Mouse (Mus musculus): ENCODE measurements around the gene Ctdsp1.

Gene Ctdsp1

GRCm38 (mm10) chr1:74376396-74376795 lies 14.9 kb upstream of the Ctdsp1 start:
- DNase-seq (ENCODE audit: extremely low spot score, low spot score), result no peak

GRCm38 (mm10) chr1:74379058-74379504 lies 12.2 kb upstream of the Ctdsp1 start:
- DNase-seq (ENCODE audit: extremely low spot score, low spot score), result no peak

GRCm38 (mm10) chr1:74380484-74380883 lies 10.8 kb upstream of the Ctdsp1 start:
- no peak for DNase-seq (ENCODE audit: extremely low spot score, low spot score)

- DNase-seq (ENCODE audit: extremely low spot score, low spot score), result no peak
These were observed 9.7 kb upstream of the Ctdsp1 start for GRCm38 (mm10) chr1:74381588-74382021.

GRCm38 (mm10) chr1:74383385-74383784 lies 7.9 kb upstream of the Ctdsp1 start:
- DNase-seq (ENCODE audit: extremely low spot score, low spot score), result no peak

- no peak for DNase-seq (ENCODE audit: extremely low spot score, low spot score)
These were observed 6.8 kb upstream of the Ctdsp1 start for GRCm38 (mm10) chr1:74384525-74384924.

- no peak for DNase-seq (ENCODE audit: extremely low spot score, low spot score)
These were observed 6.2 kb upstream of the Ctdsp1 start for GRCm38 (mm10) chr1:74385064-74385463.

- DNase-seq (ENCODE audit: extremely low spot score, low spot score), result no peak
These were observed 5.8 kb upstream of the Ctdsp1 start for GRCm38 (mm10) chr1:74385531-74385930.

- no peak for DNase-seq (ENCODE audit: extremely low spot score, low spot score)
These were observed 5.0 kb upstream of the Ctdsp1 start for GRCm38 (mm10) chr1:74386363-74386713.

GRCm38 (mm10) chr1:74386714-74387385 lies 4.5 kb upstream of the Ctdsp1 start:
- DNase-seq (ENCODE audit: extremely low spot score, low spot score), result peak; percentile 100

- no peak for DNase-seq (ENCODE audit: extremely low spot score, low spot score)
These were observed 3.8 kb upstream of the Ctdsp1 start for GRCm38 (mm10) chr1:74387386-74387988.

- no peak for DNase-seq (ENCODE audit: extremely low spot score, low spot score)
These were observed 2.9 kb upstream of the Ctdsp1 start for GRCm38 (mm10) chr1:74388398-74388920.

- DNase-seq (ENCODE audit: extremely low spot score, low spot score), result peak; percentile 38
These were observed 1.4 kb upstream of the Ctdsp1 start for GRCm38 (mm10) chr1:74389831-74390286.

- DNase-seq (ENCODE audit: extremely low spot score, low spot score), result peak; percentile 66
These were observed 912 bp upstream of the Ctdsp1 start for GRCm38 (mm10) chr1:74390287-74390906.

- DNase-seq (ENCODE audit: extremely low spot score, low spot score), result peak; percentile 69
These were observed 634 bp downstream of the Ctdsp1 start for GRCm38 (mm10) chr1:74391844-74392441.

GRCm38 (mm10) chr1:74392446-74392994 lies 1.2 kb downstream of the Ctdsp1 start:
- DNase-seq (ENCODE audit: extremely low spot score, low spot score), result no peak

- no peak for DNase-seq (ENCODE audit: extremely low spot score, low spot score)
These were observed 1.7 kb downstream of the Ctdsp1 start for GRCm38 (mm10) chr1:74393010-74393409.

- DNase-seq (ENCODE audit: extremely low spot score, low spot score), result no peak
These were observed 2.4 kb downstream of the Ctdsp1 start for GRCm38 (mm10) chr1:74393697-74394096.

- DNase-seq (ENCODE audit: extremely low spot score, low spot score), result no peak
These were observed 3.0 kb downstream of the Ctdsp1 start for GRCm38 (mm10) chr1:74394311-74394710.

- no peak for DNase-seq (ENCODE audit: extremely low spot score, low spot score)
These were observed 3.5 kb downstream of the Ctdsp1 start for GRCm38 (mm10) chr1:74394858-74395257.

- no peak for DNase-seq (ENCODE audit: extremely low spot score, low spot score)
These were observed 4.0 kb downstream of the Ctdsp1 start for GRCm38 (mm10) chr1:74395290-74395689.
